ENCODE assay signal across 18 mouse cellular contexts in the genomic region with DNA sequence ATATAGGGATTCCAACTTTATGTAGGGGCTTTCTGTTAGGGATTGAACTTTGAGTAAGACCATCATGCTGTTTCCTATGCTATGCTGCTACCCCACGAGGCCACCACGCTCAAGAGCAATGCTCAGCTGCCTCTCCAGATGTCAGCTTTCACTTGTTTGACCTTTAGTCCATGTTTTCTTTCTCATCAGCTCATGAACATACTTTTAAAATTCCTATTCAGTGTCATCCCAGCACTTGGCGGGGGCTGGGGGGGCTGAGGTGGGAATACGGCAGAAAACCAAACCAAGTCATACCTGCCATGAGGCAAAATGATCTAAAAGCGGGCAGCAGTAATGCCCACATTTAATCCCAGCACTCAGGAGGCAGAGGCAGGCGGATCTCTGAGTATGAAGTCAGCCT. TPM values are rescaled to one million over a fixed set of nuclear protein-coding genes. Genes with fewer than 3 reads are reported as not detected.
"Had no signal": no experiment of that assay in that cellular context is flagged by ENCODE, and none has a peak within 500 bp of the region (broad histone marks: within the 10 kb centered on the region; RNA-seq: fewer than 3 reads in every experiment).

No protein-coding gene starts in this region.

- H3K9me3 ChIP-seq: lung, embryonic 15.5 days; midbrain, embryonic 13.5 days; midbrain, embryonic 15.5 days; neural tube, embryonic 12.5 days; stomach, embryonic 15.5 days had no signal

- ATAC-seq: lung, postnatal 0 days; midbrain, embryonic 13.5 days; midbrain, embryonic 15.5 days had no signal

- H3K4me3 ChIP-seq: lung, embryonic 15.5 days; megakaryocyte, embryonic 14.5 days; midbrain, embryonic 13.5 days; midbrain, embryonic 15.5 days; neural tube, embryonic 12.5 days; stomach, embryonic 15.5 days had no signal

- H3K9ac ChIP-seq: lung, embryonic 15.5 days; midbrain, embryonic 13.5 days; midbrain, embryonic 15.5 days; neural tube, embryonic 12.5 days; stomach, embryonic 15.5 days had no signal

- DNase-seq: lung, adult 2 months; lung, postnatal 14 days; lung, postnatal 36 days; right cerebral cortex, postnatal 14 days; thymus, adult 2 months; thymus, postnatal 25 days; thymus, postnatal 4 days had no signal

- H3K36me3 ChIP-seq: lung, embryonic 15.5 days; midbrain, embryonic 13.5 days; midbrain, embryonic 15.5 days; neural tube, embryonic 12.5 days; stomach, embryonic 15.5 days had no signal

- H3K27me3 ChIP-seq: megakaryocyte, embryonic 14.5 days had no signal

- H3K27ac ChIP-seq: lung, embryonic 15.5 days; macrophage; midbrain, embryonic 13.5 days; midbrain, embryonic 15.5 days; neural tube, embryonic 12.5 days; stomach, embryonic 15.5 days; stomach, postnatal 0 days had no signal

- H3K4me2 ChIP-seq: lung, embryonic 15.5 days; midbrain, embryonic 11.5 days; midbrain, embryonic 13.5 days; midbrain, embryonic 15.5 days; neural tube, embryonic 12.5 days; stomach, embryonic 15.5 days had no signal

RNA-seq across cellular contexts. Expression of a gene that starts 23.7 kb away (rescaled TPM):
- total RNA-seq: midbrain, postnatal 0 days had no signal
- polyA plus RNA-seq: macrophage had no signal
